Mouse (Mus musculus) thymus, postnatal 0 days (tissue): ENCODE results near the gene Aldoc. TPM values are rescaled to one million over a fixed set of nuclear protein-coding genes. Genes with fewer than 3 reads are reported as not detected.

Experiments
- DNase-seq: peaks from one replicate; pipeline ENCODE4 v3.0.0-alpha.2; 2015; ENCODE audit warnings: low spot score
- polyA plus RNA-seq: library from polyadenylated mRNA; unstranded; fragments of >200 nt; fragmentation: Nextera tagmentation; extraction: Ambion mirVana; gene quantifications from 2 replicates; pipeline ENCODE4 v1.2.1, GENCODE M21; 2015

Aldoc gene
- polyA plus RNA-seq, 1 experiment from 2014 or later: 2.3 TPM

- no peak for DNase-seq
These were observed 5.8 kb downstream of the Aldoc start for GRCm38 (mm10) chr11:78328512-78329056.

GRCm38 (mm10) chr11:78332676-78333075 is 9.9 kb downstream of the Aldoc start:
- DNase-seq: no peak

DNA sequence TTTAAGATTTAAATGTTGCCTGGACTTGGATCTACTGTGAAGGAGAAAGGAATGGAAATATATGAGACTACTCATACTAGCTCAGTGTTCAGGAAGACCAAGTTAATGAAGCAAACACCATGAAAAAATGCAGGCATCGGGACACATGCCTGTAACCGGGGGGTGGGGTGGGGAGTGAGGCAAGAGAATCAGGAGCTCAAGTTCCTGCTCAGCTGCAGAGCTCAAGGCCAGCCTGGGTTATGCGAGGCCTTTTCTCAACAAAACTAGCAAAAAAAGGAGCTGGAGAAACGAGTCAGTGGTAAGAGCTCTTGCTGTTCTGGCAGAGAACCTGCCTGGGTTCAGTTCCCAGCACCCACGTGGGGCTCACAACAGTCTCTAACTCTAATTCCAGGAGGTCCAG is 11.2 kb downstream of the Aldoc start:
- DNase-seq: no peak

GRCm38 (mm10) chr11:78337040-78337439 is 14.3 kb downstream of the Aldoc start:
- no peak for DNase-seq

DNA sequence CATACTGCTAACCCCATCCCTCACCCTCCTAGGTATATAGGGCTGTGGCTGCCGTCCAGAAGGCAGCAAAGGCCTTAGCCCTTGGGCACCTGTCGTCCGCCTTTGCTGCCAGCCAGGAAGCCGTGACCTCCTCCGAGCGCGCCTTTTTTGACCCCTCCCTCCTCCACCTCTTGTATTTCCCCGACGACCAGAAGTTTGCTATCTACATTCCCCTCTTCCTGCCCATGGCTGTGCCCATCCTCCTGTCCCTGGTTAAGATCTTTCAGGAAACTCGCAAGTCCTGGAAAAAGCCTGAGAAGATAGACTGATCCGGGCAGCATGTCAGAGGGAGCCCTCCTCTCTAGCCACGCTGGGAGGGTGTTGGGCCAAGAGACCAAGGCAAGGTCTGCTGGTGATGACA is 18.9 kb downstream of the Aldoc start:
- no peak for DNase-seq

- DNase-seq: peak; percentile 73
These were observed 20.9 kb downstream of the Aldoc start, which contains the start of gene Unc119 for GRCm38 (mm10) chr11:78343381-78344327. Unc119 (plus strand) TSS chr11:78343482.

DNA sequence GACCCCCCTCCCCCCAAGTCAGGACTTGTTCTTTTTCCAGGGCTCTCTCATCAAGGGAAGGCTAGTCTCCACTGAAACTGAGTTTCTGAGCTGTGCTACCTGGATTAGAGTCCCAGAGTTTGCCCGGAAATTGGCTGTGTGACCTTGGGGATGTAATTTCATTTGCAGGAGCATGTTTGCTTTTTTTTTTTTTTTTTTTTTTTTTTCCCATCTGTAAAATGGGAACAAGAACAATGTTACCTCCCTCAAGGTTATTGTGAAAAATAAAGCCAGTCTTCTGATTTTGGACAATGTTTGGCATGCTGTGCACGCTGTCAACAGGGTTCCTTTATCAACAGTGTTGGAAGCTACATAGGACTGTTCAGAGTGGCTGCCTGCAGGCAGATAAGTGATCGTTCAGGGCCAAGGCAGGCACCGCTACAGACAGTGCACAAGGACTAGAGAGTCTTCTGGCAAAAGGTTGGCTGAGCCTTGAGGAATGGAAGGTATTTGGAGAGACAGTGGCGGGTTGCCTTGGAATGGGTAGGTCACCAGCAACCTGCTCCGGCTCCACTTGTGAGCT is 21.6 kb downstream of the Aldoc start:
- DNase-seq: no peak

DNA sequence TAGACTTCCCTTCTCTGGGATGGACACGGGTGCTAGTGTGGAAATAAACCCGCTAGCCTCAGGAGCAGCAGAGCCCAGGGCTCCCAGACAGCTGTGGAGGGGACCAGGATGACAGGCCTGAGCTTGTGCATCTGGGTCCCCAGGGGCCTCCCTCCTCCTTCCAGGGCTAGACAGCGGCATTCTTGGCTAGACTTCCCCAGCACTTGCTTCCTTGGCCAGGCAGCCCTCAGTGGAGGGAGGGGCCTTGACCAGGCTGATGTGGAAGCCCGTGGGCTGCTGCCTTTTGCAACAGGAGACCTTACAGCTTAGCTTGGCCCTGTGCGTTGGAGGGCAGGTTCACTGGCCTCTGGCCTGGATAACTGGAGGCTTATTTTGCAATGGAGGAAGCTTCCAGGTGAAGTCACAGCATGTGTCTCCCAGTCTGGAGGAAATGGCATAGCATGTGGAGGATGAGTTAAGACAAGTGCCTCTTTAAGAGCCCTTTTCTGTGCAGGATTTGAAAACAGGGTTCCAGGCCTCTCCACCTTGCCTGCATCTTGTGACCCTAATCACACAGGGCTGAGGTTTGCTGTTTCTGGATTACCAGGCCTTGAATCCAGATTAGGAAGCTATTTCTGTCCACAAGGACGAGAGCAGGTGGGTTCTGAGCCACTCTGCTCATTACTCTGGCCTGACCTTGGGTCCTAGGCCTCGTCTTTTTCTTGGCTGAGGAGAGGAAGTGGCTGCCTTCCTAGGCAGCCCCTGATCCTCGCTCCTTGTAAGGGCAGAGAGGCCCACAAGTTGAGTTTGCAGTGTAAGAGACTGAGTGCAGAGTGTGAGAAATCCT is 22.3 kb downstream of the Aldoc start:
- no peak for DNase-seq

- peak; percentile 44 for DNase-seq
These were observed 23.0 kb downstream of the Aldoc start for GRCm38 (mm10) chr11:78345801-78346200.

DNA sequence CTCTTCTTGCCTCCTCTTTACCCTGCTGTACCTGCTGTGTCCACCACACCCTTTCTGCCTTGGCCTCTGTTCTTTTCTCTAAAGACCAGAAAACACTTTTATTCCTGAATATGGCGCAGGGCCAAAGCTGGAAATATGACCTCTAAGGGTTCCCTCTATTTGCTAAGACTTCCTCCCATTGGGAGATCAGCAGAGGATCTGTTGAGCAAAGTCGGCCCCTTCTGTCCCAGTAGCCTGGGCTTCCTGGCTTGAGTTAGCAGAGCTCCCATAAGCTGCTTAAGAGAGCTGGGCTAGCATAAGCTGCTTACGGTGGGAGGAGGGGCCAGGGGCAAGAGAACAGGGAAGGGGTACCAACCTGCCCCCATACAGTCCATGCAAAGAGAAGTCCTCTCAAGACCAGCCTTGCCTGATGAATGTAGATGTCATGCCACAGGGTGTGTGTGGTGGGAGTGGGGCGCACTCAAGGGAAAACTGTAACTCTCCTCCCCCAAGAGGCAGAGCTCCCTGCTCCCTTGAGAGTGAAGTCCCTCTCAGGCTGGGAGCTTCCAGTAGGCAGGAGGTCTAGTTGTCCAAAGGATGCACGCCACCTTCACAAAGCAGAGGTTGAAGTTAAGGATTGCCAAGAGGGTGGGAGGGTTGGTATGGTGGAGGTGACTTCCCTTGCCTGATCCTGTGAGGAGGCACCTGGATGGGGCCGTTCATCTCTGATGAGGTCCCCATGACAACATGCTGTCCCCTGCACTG is 23.7 kb downstream of the Aldoc start:
- no peak for DNase-seq

DNA sequence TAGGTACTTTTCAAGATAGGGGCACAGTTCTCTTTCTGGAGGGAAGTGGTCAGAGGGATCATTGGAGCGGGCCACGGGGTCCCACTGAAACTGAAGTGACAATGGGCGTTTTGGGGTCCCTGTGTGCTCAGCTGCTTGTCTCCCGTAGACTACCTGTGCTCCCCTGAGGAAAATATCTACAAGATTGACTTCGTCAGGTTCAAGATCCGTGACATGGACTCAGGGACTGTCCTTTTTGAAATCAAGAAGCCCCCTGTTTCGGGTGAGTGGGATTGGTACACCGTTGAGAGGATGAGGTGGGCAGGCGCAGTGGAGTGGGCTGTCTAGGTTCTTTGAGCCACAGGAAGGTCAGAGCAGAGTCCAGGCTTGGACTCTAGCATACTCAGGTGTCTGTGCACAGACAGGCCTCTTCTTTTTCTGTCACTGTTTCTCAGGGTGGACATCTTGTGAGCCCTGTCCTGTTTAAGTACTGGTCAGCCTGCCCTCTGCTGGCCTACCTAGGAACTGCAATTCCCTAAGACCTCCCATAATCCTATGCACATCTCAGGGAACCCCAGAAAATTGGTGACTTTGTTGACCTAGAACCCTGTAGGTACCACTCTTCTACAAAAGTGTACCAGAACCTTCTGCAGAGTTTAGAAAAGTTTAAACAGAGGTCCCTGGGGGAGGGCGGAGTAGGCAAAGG is 24.4 kb downstream of the Aldoc start:
- peak; percentile 73 for DNase-seq

DNA sequence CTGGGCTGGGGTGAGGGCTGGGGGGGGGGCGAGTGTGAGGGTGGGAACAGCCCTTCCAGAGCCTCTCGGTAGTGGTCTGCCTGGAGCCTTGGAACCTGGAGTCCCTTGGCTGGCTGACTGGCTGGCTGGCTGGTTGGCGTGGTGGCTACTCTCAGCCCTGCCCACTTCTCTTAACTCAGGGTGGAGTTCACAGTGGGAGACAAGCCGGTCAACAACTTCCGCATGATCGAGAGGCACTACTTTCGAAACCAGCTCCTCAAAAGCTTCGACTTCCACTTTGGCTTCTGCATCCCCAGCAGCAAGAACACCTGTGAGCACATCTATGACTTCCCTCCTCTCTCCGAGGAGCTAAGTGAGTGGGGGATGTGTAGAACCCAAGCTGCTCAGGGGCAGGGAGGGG is 25.1 kb downstream of the Aldoc start:
- DNase-seq: no peak

DNA sequence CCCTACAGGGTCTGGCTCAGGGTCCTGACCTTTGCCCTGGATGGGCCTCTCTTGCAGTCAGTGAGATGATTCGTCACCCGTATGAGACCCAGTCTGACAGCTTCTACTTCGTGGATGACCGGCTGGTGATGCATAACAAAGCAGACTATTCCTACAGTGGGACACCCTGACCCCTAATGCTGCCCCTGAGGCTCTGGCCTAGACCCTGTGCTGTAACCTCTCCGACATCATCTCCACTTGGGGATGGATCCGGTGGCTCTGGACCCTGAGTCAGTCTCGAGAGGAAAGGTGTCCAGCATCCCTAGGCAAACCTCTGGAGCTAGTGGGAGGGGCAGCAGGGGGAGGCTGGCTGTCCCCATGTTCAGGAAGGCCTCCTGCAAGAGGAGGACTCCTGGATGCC is 25.7 kb downstream of the Aldoc start:
- no peak for DNase-seq

GRCm38 (mm10) chr11:78349441-78350358 is 26.9 kb downstream of the Aldoc start:
- no peak for DNase-seq

DNA sequence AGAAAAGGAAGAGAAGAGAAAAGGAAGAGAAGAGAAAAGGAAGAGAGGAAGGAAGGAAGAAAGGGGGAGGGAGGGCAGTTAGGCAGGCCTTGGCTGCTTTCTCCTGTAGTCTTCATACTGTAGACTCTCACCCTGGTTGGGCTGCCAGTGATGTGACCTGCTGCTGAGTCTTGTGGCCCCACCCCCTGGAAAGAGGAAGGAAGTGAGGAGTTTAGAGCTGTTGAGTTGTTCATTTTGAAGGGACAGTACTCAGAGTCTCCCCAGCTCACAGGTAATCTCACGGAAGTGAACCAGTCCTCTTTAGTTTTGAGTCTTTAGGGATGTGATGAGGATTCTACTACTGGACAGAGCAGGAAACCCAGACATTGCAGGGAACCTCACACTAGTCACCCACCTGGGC is 30.3 kb downstream of the Aldoc start:
- no peak for DNase-seq

GRCm38 (mm10) chr11:78354905-78355304 is 32.1 kb downstream of the Aldoc start:
- DNase-seq: no peak

GRCm38 (mm10) chr11:78355471-78356238 is 32.9 kb downstream of the Aldoc start:
- peak; percentile 65 for DNase-seq

DNA sequence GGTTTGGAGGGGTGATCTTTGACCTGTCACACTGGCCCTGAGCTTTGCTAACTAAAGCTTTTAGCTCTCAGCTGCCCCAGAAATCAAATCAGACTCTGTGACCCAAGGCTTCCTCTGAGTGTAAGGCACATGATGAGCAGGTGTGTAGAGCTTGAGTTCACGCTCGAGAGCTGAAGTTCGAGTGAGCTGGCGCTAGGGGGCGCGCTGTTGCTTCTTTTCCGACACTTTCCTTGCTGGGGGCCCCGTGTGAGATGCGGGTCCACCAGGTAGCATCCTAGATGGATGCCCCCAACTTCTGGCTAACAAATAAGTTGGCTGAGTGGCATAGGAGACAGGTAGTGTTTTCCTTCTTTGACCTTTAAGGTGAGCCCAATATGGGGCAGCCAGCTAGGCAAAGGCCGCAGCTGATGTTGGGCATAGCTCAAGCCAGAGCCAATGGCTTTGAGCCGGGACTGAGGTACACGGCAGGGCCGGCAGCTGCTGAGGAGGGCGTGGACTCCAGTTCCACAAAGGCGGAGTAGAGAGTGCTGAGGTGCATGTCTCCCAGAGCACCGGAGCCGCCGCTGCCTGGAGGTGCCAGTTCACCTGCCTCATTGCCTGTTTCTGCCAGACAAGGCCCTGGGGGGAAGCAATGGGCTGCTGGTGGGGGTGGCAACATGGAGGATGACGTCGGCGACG is 35.7 kb downstream of the Aldoc start:
- peak; percentile 69 for DNase-seq
